ENCODE assay signal across 9 mouse cellular contexts in genomic region chr1:131244536-131245088, GRCm38 (mm10). TPM values are rescaled to one million over a fixed set of nuclear protein-coding genes. Genes with fewer than 3 reads are reported as not detected.
DNase-seq lines count a peak whose midpoint lies in the region; ATAC-seq and TF ChIP-seq lines count a peak whose summit lies in the region.
"Had no signal": no experiment of that assay in that cellular context is flagged by ENCODE, and none has a peak within 500 bp of the region (broad histone marks: within the 10 kb centered on the region; RNA-seq: fewer than 3 reads in every experiment).

No protein-coding gene starts in this region.

- peaks cover 61% of the 10 kb centered on the region for H3K4me1 ChIP-seq in heart, embryonic 12.5 days (replicated peaks)
- H3K4me1 ChIP-seq in brown adipose tissue, adult 24 weeks (ENCODE audit: control insufficient read depth, insufficient read depth, insufficient read length, low read length), result 0 out of 2 replicates have a peak, but pooled peaks cover 2% of the 10 kb centered on the region
- H3K4me1 ChIP-seq in heart, postnatal 0 days (ENCODE audit: control insufficient read depth, insufficient read depth), result peaks cover 10% of the 10 kb centered on the region
- H3K4me1 ChIP-seq in liver, embryonic 15.5 days (replicated peaks), result peaks cover 35% of the 10 kb centered on the region
- peaks cover 26% of the 10 kb centered on the region for H3K4me1 ChIP-seq in stomach, embryonic 16.5 days (ENCODE audit: control insufficient read depth, insufficient read depth, low read length)

- intact Hi-C loops in heart, postnatal 14 days (cut with DNase I), result no loop called here

- peaks cover 3% of the 10 kb centered on the region for H3K79me3 ChIP-seq in C2C12 (ENCODE audit: low read depth)

- H3K36me3 ChIP-seq in heart, embryonic 12.5 days, result no peaks in the 10 kb centered on the region
- no peaks in the 10 kb centered on the region for H3K36me3 ChIP-seq in C2C12 (ENCODE audit: control insufficient read depth, insufficient read depth)
- no peaks in the 10 kb centered on the region for H3K36me3 ChIP-seq in heart, postnatal 0 days (replicated peaks; ENCODE audit: control insufficient read depth, insufficient read depth, low read length)
- no peaks in the 10 kb centered on the region for H3K36me3 ChIP-seq in liver, embryonic 15.5 days (replicated peaks)
- no peaks in the 10 kb centered on the region for H3K36me3 ChIP-seq in stomach, embryonic 16.5 days (ENCODE audit: control insufficient read depth, insufficient read depth, low read length)

- TF ChIP-seq CTCF in C2C12 (IDR thresholded peaks at IDR 0.05; ENCODE audit: control insufficient read depth, insufficient read depth, insufficient read length), result no peak
- TF ChIP-seq CTCF in heart, postnatal 0 days (IDR thresholded peaks at IDR 0.05; ENCODE audit: low read depth), result no peak

- H3K4me3 ChIP-seq in heart, embryonic 12.5 days, result peak overlapping the region; percentile 81
- peak overlapping the region; percentile 40 for H3K4me3 ChIP-seq in C2C12 (ENCODE audit: insufficient read depth, poor library complexity, severe bottlenecking)
- peak overlapping the region; percentile 69 for H3K4me3 ChIP-seq in brown adipose tissue, adult 24 weeks (ENCODE audit: insufficient read depth, low read depth, low read length)
- H3K4me3 ChIP-seq in heart, postnatal 0 days (ENCODE audit: low read depth, low read length), result peak overlapping the region; percentile 77
- peak overlapping the region; percentile 59 for H3K4me3 ChIP-seq in liver, embryonic 15.5 days (replicated peaks)
- H3K4me3 ChIP-seq in stomach, embryonic 16.5 days (replicated peaks; ENCODE audit: low read length), result peak overlapping the region; percentile 75

- H3K27ac ChIP-seq in heart, embryonic 12.5 days (ENCODE audit: poor library complexity, severe bottlenecking), result no peak overlapping the region
- no peak overlapping the region for H3K27ac ChIP-seq in brown adipose tissue, adult 24 weeks (replicated peaks; ENCODE audit: low read depth, low read length)
- H3K27ac ChIP-seq in heart, postnatal 0 days (ENCODE audit: low read depth), result no peak overlapping the region
- no peak overlapping the region for H3K27ac ChIP-seq in liver, embryonic 15.5 days (replicated peaks)
- 0 out of 2 replicates have a peak overlapping the region, but pooled peaks have one; percentile 3 for H3K27ac ChIP-seq in stomach, embryonic 16.5 days (ENCODE audit: low read length)

- H3ac ChIP-seq in C2C12 (ENCODE audit: control insufficient read depth, insufficient read length, low read depth), result peak overlapping the region; percentile 69

- H3K9ac ChIP-seq in heart, embryonic 12.5 days, result peak overlapping the region; percentile 86
- H3K9ac ChIP-seq in heart, postnatal 0 days (replicated peaks; ENCODE audit: low read depth, low read length), result peak overlapping the region; percentile 59
- H3K9ac ChIP-seq in liver, embryonic 15.5 days, result peak overlapping the region; percentile 42; the same call in 1 of the 2 replicates
- peak overlapping the region; percentile 85 for H3K9ac ChIP-seq in stomach, embryonic 16.5 days (ENCODE audit: low read length)

- 1% methylated on average over 57 of the region's 57 CpGs for WGBS in heart, embryonic 12.5 days
- WGBS in heart, postnatal 0 days, result 2% methylated on average over 57 of the region's 57 CpGs
- WGBS in liver, embryonic 15.5 days (ENCODE audit: insufficient replicate concordance), result 3% methylated on average over 56 of the region's 57 CpGs
- WGBS in stomach, embryonic 16.5 days, result 2% methylated on average over 56 of the region's 57 CpGs

- H3K27me3 ChIP-seq in heart, embryonic 12.5 days (replicated peaks), result peaks cover 12% of the 10 kb centered on the region; the same call in 1 of the 2 replicates
- H3K27me3 ChIP-seq in C2C12 (ENCODE audit: control insufficient read depth, insufficient read depth, insufficient read length), result no peaks in the 10 kb centered on the region
- H3K27me3 ChIP-seq in heart, postnatal 0 days (ENCODE audit: control insufficient read depth, insufficient read depth, low read length), result peaks cover 11% of the 10 kb centered on the region; the same call in 1 of the 2 replicates
- H3K27me3 ChIP-seq in liver, embryonic 15.5 days, result peaks cover 87% of the 10 kb centered on the region
- 0 out of 2 replicates have a peak, but pooled peaks cover 9% of the 10 kb centered on the region for H3K27me3 ChIP-seq in stomach, embryonic 16.5 days (ENCODE audit: control insufficient read depth, insufficient read depth, low read length)
- H3K27me3 ChIP-seq: Patski had no signal

- no peaks in the 10 kb centered on the region for H3K79me2 ChIP-seq in C2C12 (ENCODE audit: control insufficient read depth, insufficient read depth)

- peak overlapping the region; percentile 97 for H3K4me2 ChIP-seq in heart, embryonic 12.5 days
- peak overlapping the region; percentile 99 for H3K4me2 ChIP-seq in heart, postnatal 0 days (ENCODE audit: low read depth, low read length)
- H3K4me2 ChIP-seq in liver, embryonic 15.5 days, result peak overlapping the region; percentile 74
- peak overlapping the region; percentile 97 for H3K4me2 ChIP-seq in stomach, embryonic 16.5 days (ENCODE audit: low read depth, low read length)

- H3K9me3 ChIP-seq in heart, embryonic 12.5 days (replicated peaks), result no peaks in the 10 kb centered on the region
- no peaks in the 10 kb centered on the region for H3K9me3 ChIP-seq in heart, postnatal 0 days (replicated peaks; ENCODE audit: control insufficient read depth, low read length)
- no peaks in the 10 kb centered on the region for H3K9me3 ChIP-seq in liver, embryonic 15.5 days (replicated peaks)
- H3K9me3 ChIP-seq in stomach, embryonic 16.5 days (replicated peaks; ENCODE audit: control insufficient read depth, low read length), result no peaks in the 10 kb centered on the region

- DNase-seq in heart, postnatal 14 days, result no peak
- DNase-seq in heart, postnatal 0 days (ENCODE audit: low spot score), result no peak
- no peak for DNase-seq in layer of hippocampus, postnatal 36 days

- ATAC-seq in heart, embryonic 12.5 days (ENCODE audit: insufficient number of reproducible peaks, low FRiP score), result no peak; the same call in 1 of the 2 replicates
- peak; percentile 16 for ATAC-seq in heart, postnatal 0 days (ENCODE audit: insufficient read depth, low read depth)
- ATAC-seq in liver, embryonic 15.5 days (ENCODE audit: insufficient read depth), result no peak
- 0 out of 2 replicates have a peak, but pooled peaks have one; percentile 1 for ATAC-seq in stomach, embryonic 16.5 days (ENCODE audit: insufficient read depth, low FRiP score)

- no peak for TF ChIP-seq EP300 in heart, postnatal 0 days (IDR thresholded peaks at IDR 0.05; ENCODE audit: low read depth)

TF ChIP-seq in C2C12, 6 proteins besides CTCF, POLR2A, EP300 and RAD21:
- no peak for TF ChIP-seq MYOD1 (IDR thresholded peaks at IDR 0.05; ENCODE audit: control insufficient read depth, insufficient read length, low read depth)
- no peak for TF ChIP-seq FOSL1 (IDR thresholded peaks at IDR 0.05; ENCODE audit: insufficient read depth, low read length, poor library complexity, severe bottlenecking)
- TF ChIP-seq USF1 (IDR thresholded peaks at IDR 0.05; ENCODE audit: low read depth), result no peak
- no peak for TF ChIP-seq MYOG (IDR thresholded peaks at IDR 0.05; ENCODE audit: control insufficient read depth, extremely low read depth, insufficient read length)
- no peak for TF ChIP-seq CEBPB (IDR thresholded peaks at IDR 0.05; ENCODE audit: low read depth)
- no peak for TF ChIP-seq MAX (IDR thresholded peaks at IDR 0.05)

RNA-seq across cellular contexts. Expression of gene Rassf5, which starts 0.4 kb away (rescaled TPM):
- 27.0 and 27.2 TPM in 2 replicates for polyA plus RNA-seq in heart, embryonic 12.5 days (2016; fragmentation: Nextera tagmentation; extraction: Ambion mirVana)
- total RNA-seq in heart, postnatal 14 days (2021), result 1 to 10 TPM; 2.4 to 5.1 TPM
- polyA plus RNA-seq in C2C12 (2012; fragmentation: generic; extraction: Trizol), result 2.3 TPM
- 0.50 and 0.99 TPM in 2 replicates for polyA plus RNA-seq in brown adipose tissue, adult 24 weeks (2012; ENCODE audit: insufficient read depth, insufficient read length, missing spikeins)
- total RNA-seq in heart, postnatal 0 days (2014; rRNA removed; ENCODE audit: low replicate concordance), result 3.3 and 23.4 TPM in 2 replicates
- 2.9 and 3.3 TPM in 2 replicates for polyA plus RNA-seq in heart, postnatal 0 days (2015; fragmentation: Nextera tagmentation; extraction: Ambion mirVana)
- polyA plus RNA-seq in liver, embryonic 15.5 days (2015; fragmentation: Nextera tagmentation; extraction: Ambion mirVana), result 6.1 and 6.7 TPM in 2 replicates
- 7.0 and 7.1 TPM in 2 replicates for polyA plus RNA-seq in stomach, embryonic 16.5 days (2015; fragmentation: Nextera tagmentation; extraction: Ambion mirVana)
- 10 to 100 TPM; 17.6 to 18.5 TPM for total RNA-seq in layer of hippocampus, postnatal 36 days (2021)

RNA-seq across cellular contexts. Expression of gene Ikbke, which starts 34.8 kb away (rescaled TPM):
- 2.8 and 3.4 TPM in 2 replicates for polyA plus RNA-seq in heart, embryonic 12.5 days (2016; fragmentation: Nextera tagmentation; extraction: Ambion mirVana)
- 1 to 10 TPM; 2.2 to 3.0 TPM for total RNA-seq in heart, postnatal 14 days (2021)
- 1.4 TPM for polyA plus RNA-seq in C2C12 (2012; fragmentation: generic; extraction: Trizol)
- 1.0 TPM in 2 replicates for polyA plus RNA-seq in brown adipose tissue, adult 24 weeks (2012; ENCODE audit: insufficient read depth, insufficient read length, missing spikeins)
- 2.6 and 6.2 TPM in 2 replicates for total RNA-seq in heart, postnatal 0 days (2014; rRNA removed; ENCODE audit: low replicate concordance)
- 1.3 and 1.5 TPM in 2 replicates for polyA plus RNA-seq in heart, postnatal 0 days (2015; fragmentation: Nextera tagmentation; extraction: Ambion mirVana)
- 6.6 and 9.7 TPM in 2 replicates for polyA plus RNA-seq in liver, embryonic 15.5 days (2015; fragmentation: Nextera tagmentation; extraction: Ambion mirVana)
- 8.1 and 8.5 TPM in 2 replicates for polyA plus RNA-seq in stomach, embryonic 16.5 days (2015; fragmentation: Nextera tagmentation; extraction: Ambion mirVana)
- total RNA-seq in layer of hippocampus, postnatal 36 days (2021), result 1 to 10 TPM; 1.6 to 2.7 TPM

Comparison
In these comparisons a context has a peak if more than half of its experiments do, and no peak if none do; other contexts are left out.
1. ATAC-seq: peak in heart, postnatal 0 days (single experiment) and stomach, embryonic 16.5 days (single experiment); none in heart, embryonic 12.5 days (single experiment) and liver, embryonic 15.5 days (single experiment).
2. Peak in every context shown above with its lines, with median percentiles within 50 percentile points of each other: H3K4me2 ChIP-seq, H3K4me3 ChIP-seq and H3K9ac ChIP-seq.